Mouse (Mus musculus) E14TG2a.4 (cell line): ENCODE results near the gene Ccdc9.

Experiments
- H3K27me3 ChIP-seq: 2 replicates; pipeline ENCODE4 v1.6.1; 2014; ENCODE audit warnings: low read length, control low read depth; ENCODE audit not compliant: insufficient read depth
- H3K36me3 ChIP-seq: 2 replicates; pipeline ENCODE4 v1.6.1; 2014; ENCODE audit warnings: low read length, control low read depth; ENCODE audit not compliant: insufficient read depth
- H3K4me1 ChIP-seq: replicated peaks from 2 replicates; pipeline ENCODE4 v1.6.1; 2014; ENCODE audit warnings: low read depth, low read length, control low read depth
- H3K4me3 ChIP-seq: replicated peaks from 2 replicates; pipeline ENCODE4 v1.5.1; 2014; ENCODE audit warnings: mild to moderate bottlenecking, low read length
- H3K9me3 ChIP-seq: 2 replicates; pipeline ENCODE4 v1.6.1; 2014; ENCODE audit warnings: low read length, control low read depth
- CTCF ChIP-seq: conservative IDR thresholded peaks from 2 replicates; pipeline ENCODE4 v1.5.1; 2014; ENCODE audit warnings: low read length
- NANOG ChIP-seq: IDR thresholded peaks from 2 replicates; pipeline ENCODE4 v1.6.1; 2014; ENCODE audit warnings: borderline replicate concordance, low read length, mixed read lengths
- POU5F1 ChIP-seq: IDR thresholded peaks from 2 replicates; pipeline ENCODE4 v1.6.1; 2014; ENCODE audit warnings: low read length, borderline replicate concordance

Ccdc9 gene

DNA sequence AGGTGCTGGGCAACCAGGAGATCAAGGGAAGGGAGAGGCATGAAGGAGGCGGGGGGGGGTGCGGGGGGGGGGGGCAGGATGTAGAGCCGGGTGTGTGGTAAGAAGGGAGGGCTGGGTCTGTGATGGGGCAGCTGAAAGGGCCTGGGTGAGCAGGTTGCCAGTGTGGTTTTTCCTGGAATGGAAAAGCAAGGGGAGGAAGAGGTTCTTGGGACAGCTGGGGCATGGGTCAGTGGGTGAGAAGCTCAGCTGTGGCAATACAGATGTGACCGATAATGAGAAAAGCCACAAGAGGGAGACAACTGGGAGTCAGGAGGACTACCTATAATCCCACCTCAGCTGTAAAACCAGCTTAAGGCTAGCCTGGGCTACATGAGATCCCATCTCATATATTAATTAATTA is 40.6 kb downstream of the Ccdc9 start:
- Histone ChIP-seq H3K4me3 (no peak overlapping the region), H3K9me3 (no peaks in the 10 kb centered on the region), H3K36me3 (no peaks in the 10 kb centered on the region), H3K4me1 (peaks cover 21% of the 10 kb centered on the region), H3K27me3 (0 out of 2 replicates have a peak, but pooled peaks cover 3% of the 10 kb centered on the region)
- TF ChIP-seq POU5F1 (no peak), CTCF (no peak), NANOG (no peak)

DNA sequence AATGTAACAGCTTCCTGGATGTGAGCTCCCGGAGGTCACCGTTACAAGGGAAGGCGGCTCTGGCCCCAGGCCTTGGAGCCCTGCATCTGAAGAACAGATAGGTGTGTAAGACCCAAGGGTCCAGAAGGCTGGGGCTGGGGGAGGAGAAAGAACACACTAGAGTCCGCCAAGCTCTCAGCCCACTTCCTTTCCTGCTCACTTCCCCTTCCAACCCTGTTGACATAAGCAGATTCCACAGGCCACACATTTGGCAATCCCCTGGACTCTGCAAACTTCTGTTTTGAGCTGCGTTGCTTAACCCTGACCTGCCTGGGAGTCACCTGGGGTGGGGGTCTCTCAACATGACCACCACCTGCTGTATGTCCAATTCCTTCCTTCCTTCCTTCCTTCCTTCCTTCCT is 42.5 kb downstream of the Ccdc9 start, which contains the start of gene C5ar2:
C5ar2 (minus strand) TSS at position 88 of the 400 bp plus-strand sequence.
- no peaks in the 10 kb centered on the region for H3K36me3 ChIP-seq
- H3K27me3 ChIP-seq = no peaks in the 10 kb centered on the region
- TF ChIP-seq CTCF (no peak), NANOG (no peak), POU5F1 (no peak)
- H3K4me1 ChIP-seq = peaks cover 21% of the 10 kb centered on the region
- H3K4me3 ChIP-seq = no peak within 1 kb of the TSS
- H3K9me3 ChIP-seq = no peaks in the 10 kb centered on the region

DNA sequence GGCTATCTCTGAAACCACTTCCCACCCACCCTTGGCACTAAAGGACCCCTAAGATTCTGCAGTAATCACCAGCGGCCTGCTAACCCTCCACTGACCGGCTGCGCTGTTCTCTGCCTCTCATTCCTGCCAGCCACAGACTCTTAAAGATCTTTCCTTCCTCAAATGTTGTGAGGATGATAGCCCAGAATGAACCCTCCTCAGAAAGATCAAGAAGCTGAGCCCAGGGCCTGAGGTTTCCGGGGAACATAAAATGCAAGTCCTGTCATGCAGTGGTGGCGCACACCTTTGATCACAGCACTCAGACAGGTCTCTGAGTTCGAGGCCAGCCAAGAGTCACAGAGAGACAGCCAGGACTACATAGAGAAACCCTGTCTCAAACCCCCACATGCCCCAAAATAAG is 44.4 kb downstream of the Ccdc9 start:
- Histone ChIP-seq H3K4me1 (peaks cover 20% of the 10 kb centered on the region), H3K27me3 (peaks cover 5% of the 10 kb centered on the region), H3K4me3 (no peak overlapping the region; the same call in 1 of the 2 replicates), H3K9me3 (no peaks in the 10 kb centered on the region), H3K36me3 (no peaks in the 10 kb centered on the region)
- no peak for TF ChIP-seq POU5F1

DNA sequence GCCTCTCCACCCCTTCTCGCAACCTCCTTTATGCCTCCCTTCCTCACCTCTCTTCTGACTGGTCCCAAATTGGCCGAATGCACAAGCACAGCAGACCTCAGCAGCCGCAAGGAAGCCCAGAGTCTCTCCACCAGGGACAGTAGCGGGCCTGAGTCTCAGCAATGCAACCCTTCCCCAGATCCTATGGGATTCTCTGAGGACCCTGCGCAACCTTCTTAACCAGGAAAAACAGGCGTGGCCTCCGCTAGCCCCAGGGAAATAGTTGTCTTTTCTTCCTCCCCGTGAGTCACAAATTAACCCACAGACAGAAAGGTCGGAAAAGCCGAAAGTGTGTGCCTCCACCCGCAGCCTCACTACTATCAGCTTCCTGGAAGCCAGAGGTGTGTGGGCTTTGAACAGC is 44.8 kb downstream of the Ccdc9 start:
- Histone ChIP-seq H3K27me3 (peaks cover 5% of the 10 kb centered on the region), H3K4me3 (no peak overlapping the region; the same call in 1 of the 2 replicates)
- TF ChIP-seq NANOG (no peak), CTCF (no peak), POU5F1 (no peak)

DNA sequence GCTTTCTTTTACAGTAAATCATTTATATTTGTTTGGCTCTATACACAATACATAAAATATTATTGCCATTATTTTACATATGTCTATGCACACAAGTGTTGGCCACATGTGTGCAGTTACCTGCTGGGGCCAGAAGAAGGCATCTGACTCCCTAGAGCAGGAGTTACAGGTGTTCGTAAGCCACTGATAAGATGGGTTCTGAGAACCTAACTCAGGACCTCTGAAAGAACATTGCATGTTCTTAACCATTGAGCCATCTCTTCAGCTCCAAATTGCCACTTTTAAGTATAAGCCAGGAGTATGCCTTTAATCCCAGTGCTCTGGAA is 45.7 kb downstream of the Ccdc9 start:
- Histone ChIP-seq H3K4me1 (peaks cover 26% of the 10 kb centered on the region), H3K4me3 (no peak overlapping the region), H3K36me3 (no peaks in the 10 kb centered on the region), H3K27me3 (peaks cover 9% of the 10 kb centered on the region), H3K9me3 (no peaks in the 10 kb centered on the region)
- TF ChIP-seq CTCF (no peak), NANOG (no peak), POU5F1 (no peak)

More for the DNA sequence above, 44.8 kb downstream of the Ccdc9 start:
- peaks cover 24% of the 10 kb centered on the region for H3K4me1 ChIP-seq
- no peaks in the 10 kb centered on the region for H3K36me3 ChIP-seq
- H3K9me3 ChIP-seq = no peaks in the 10 kb centered on the region

DNA sequence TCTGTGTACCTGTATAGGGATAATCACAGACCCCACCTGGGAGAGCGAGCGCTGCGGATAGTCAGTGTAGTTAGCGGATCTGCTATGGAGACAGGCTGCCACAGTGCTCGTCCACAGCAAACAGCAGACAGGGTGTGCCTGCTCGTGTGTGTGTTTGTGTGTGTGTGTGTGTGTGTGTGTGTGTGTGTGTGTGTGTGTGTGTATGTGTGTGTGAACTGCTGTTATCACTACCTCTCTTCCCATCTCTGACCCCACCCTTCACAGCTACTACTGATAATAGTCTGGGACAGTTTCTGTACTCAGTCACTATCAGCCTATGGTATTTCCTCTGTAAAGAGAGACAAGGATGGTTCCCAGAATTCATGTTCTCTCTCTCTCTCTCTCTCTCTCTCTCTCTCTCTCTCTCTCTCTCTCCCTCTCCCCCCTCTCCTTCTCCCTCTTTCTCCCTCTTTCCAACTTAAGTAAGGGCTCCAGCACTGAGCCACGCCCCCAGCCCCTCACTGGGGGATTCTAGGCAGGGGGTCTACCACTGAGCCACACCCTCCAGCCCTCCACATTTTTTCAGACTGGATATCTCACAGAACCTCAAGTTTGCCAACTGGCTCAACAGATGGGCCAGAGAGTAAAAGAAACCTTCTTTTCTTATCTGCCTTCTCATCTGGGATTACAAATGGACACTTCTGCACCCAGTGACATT is 46.2 kb downstream of the Ccdc9 start:
- Histone ChIP-seq H3K4me1 (peaks cover 26% of the 10 kb centered on the region), H3K27me3 (peaks cover 9% of the 10 kb centered on the region), H3K4me3 (no peak overlapping the region), H3K36me3 (no peaks in the 10 kb centered on the region), H3K9me3 (no peaks in the 10 kb centered on the region)
- TF ChIP-seq CTCF (no peak), POU5F1 (no peak), NANOG (no peak)

DNA sequence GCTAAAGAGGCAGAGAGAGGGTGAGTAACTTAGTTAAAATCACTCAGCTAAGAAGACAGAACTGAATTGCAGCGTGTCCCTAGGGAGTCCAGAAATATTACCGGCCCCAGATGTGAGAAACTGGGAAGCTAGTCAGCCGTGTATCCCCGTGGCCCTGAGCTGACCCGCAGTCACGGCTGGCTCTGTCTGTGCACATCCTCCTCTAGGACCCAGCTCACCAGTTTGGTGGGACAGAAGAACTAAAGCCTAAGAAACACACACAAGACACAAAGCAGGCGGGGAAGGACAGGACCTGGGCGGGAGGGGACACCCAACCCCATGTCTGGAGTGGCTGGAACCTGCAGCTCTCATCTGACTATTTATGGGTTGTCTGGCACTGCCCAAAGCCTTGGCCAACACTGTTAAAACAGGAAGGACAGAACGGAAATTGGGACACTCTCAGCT is 47.0 kb downstream of the Ccdc9 start:
- H3K36me3 ChIP-seq = no peaks in the 10 kb centered on the region
- no peak for TF ChIP-seq NANOG
- TF ChIP-seq POU5F1 = no peak
- no peak for TF ChIP-seq CTCF
- peaks cover 26% of the 10 kb centered on the region for H3K4me1 ChIP-seq

DNA sequence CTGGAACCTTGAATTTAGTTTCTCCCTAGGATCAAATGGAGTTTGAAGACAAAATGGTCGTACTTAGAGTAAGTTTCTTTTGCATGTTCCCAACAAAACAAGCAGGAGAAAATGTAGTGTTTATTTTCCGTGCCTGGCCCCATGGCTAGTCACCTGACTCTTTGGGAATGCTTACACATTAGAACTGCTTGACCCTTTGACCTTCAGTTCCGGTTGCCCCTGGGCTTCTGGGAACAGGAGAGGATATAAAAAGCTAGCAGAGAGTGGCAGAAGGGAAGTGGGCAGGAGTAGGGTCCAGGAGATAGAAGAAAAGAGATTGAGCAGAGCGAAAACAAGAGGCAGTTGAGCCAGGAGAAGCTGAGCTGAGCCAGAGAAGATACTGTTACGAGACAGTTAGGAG is 56.7 kb downstream of the Ccdc9 start:
- TF ChIP-seq CTCF = no peak
- no peak for TF ChIP-seq POU5F1
- TF ChIP-seq NANOG = no peak
- Histone ChIP-seq H3K4me1 (peaks cover 16% of the 10 kb centered on the region), H3K27me3 (peaks cover 5% of the 10 kb centered on the region; the same call in 1 of the 2 replicates), H3K9me3 (peaks cover 8% of the 10 kb centered on the region), H3K4me3 (0 out of 2 replicates have a peak overlapping the region, but pooled peaks have one; percentile 1), H3K36me3 (no peaks in the 10 kb centered on the region)

More for the DNA sequence above, 47.0 kb downstream of the Ccdc9 start:
- H3K4me3 ChIP-seq = no peak overlapping the region
- no peaks in the 10 kb centered on the region for H3K9me3 ChIP-seq
- H3K27me3 ChIP-seq = peaks cover 9% of the 10 kb centered on the region
